In genomic region chr7:24253779-24254615, GRCm38 (mm10) we compare ENCODE assay signal across 8 mouse cellular contexts. TPM values are rescaled to one million over a fixed set of nuclear protein-coding genes. Genes with fewer than 3 reads are reported as not detected.
A peak's percentile ranks its signal among the peaks of the same experiment; 100 is the strongest.
DNase-seq lines count a peak whose midpoint lies in the region; ATAC-seq lines count a peak whose summit lies in the region.

No protein-coding gene starts in this region.

- no peak overlapping the region for H3K27ac ChIP-seq in neural tube, embryonic 11.5 days (ENCODE audit: low read depth, low read length)
- no peak overlapping the region for H3K27ac ChIP-seq in liver, embryonic 13.5 days

- H3K9me3 ChIP-seq in neural tube, embryonic 11.5 days (ENCODE audit: control insufficient read depth, low read length) = no peaks in the 10 kb centered on the region
- no peaks in the 10 kb centered on the region for H3K9me3 ChIP-seq in liver, embryonic 13.5 days (replicated peaks)

- no peaks in the 10 kb centered on the region for H3K27me3 ChIP-seq in neural tube, embryonic 11.5 days (ENCODE audit: control insufficient read depth, insufficient read depth, low read length)
- no peaks in the 10 kb centered on the region for H3K27me3 ChIP-seq in liver, embryonic 13.5 days

- H3K4me3 ChIP-seq in neural tube, embryonic 11.5 days (ENCODE audit: low read depth, low read length) = peak overlapping the region; percentile 36; the same call in 1 of the 2 replicates
- peak overlapping the region; percentile 56 for H3K4me3 ChIP-seq in liver, embryonic 13.5 days (replicated peaks)

- 60% methylated on average over 9 of the region's 9 CpGs for WGBS in neural tube, embryonic 11.5 days
- 54% methylated on average over 9 of the region's 9 CpGs for WGBS in liver, embryonic 13.5 days (ENCODE audit: insufficient replicate concordance)

- no peak overlapping the region for H3K9ac ChIP-seq in neural tube, embryonic 11.5 days (ENCODE audit: low read length)
- H3K9ac ChIP-seq in liver, embryonic 13.5 days = no peak overlapping the region

- no peaks in the 10 kb centered on the region for H3K4me1 ChIP-seq in neural tube, embryonic 11.5 days (ENCODE audit: control insufficient read depth, insufficient read depth, low read length)
- H3K4me1 ChIP-seq in liver, embryonic 13.5 days (replicated peaks) = peaks cover 6% of the 10 kb centered on the region

- intact Hi-C loops in left cerebral cortex, postnatal 4 days (cut with DNase I) = no loop called here

- H3K4me2 ChIP-seq in neural tube, embryonic 11.5 days (ENCODE audit: low read depth) = peak overlapping the region; percentile 54
- H3K4me2 ChIP-seq in liver, embryonic 13.5 days = peak overlapping the region; percentile 63

- ATAC-seq in frontal cortex, adult (ENCODE audit: low TSS enrichment) = peak; percentile 62
- ATAC-seq in neural tube, embryonic 11.5 days (ENCODE audit: insufficient read depth, low FRiP score, low TSS enrichment) = peak; percentile 63; the same call in 1 of the 2 replicates
- ATAC-seq in liver, embryonic 13.5 days (ENCODE audit: low read depth) = peak; percentile 43; the same call in 1 of the 2 replicates

- no peak for DNase-seq in frontal cortex, postnatal 25 days (ENCODE audit: low spot score in 2 of 2)
- DNase-seq in neural tube, embryonic 11.5 days (ENCODE audit: low spot score) = no peak
- no peak for DNase-seq in neural tube, embryonic 10.5 days (ENCODE audit: extremely low spot score, low spot score)
- DNase-seq in liver, embryonic 13.5 days = no peak
- DNase-seq in urinary bladder, postnatal 25 days (ENCODE audit: low spot score) = no peak
- DNase-seq in urinary bladder, postnatal 14 days (ENCODE audit: low spot score) = no peak
- DNase-seq in left cerebral cortex, postnatal 4 days = no peak

- H3K36me3 ChIP-seq in neural tube, embryonic 11.5 days (ENCODE audit: control insufficient read depth, insufficient read depth, low read length) = no peaks in the 10 kb centered on the region
- H3K36me3 ChIP-seq in liver, embryonic 13.5 days = no peaks in the 10 kb centered on the region

RNA-seq across cellular contexts. Expression of gene Zfp108, which starts 0.6 kb away (rescaled TPM):
- 3.4 and 3.7 TPM in 2 replicates for polyA plus RNA-seq in neural tube, embryonic 11.5 days (2014; fragmentation: Nextera tagmentation; extraction: Ambion mirVana)
- polyA plus RNA-seq in liver, embryonic 13.5 days (2015; fragmentation: Nextera tagmentation; extraction: Ambion mirVana) = 0.40 and 0.49 TPM in 2 replicates
- 1 to 10 TPM; 6.4 to 7.3 TPM for total RNA-seq in left cerebral cortex, postnatal 4 days (2021)

RNA-seq across cellular contexts. Expression of gene Zfp93, which starts 16.2 kb away (rescaled TPM):
- 8.1 and 9.2 TPM in 2 replicates for polyA plus RNA-seq in neural tube, embryonic 11.5 days (2014; fragmentation: Nextera tagmentation; extraction: Ambion mirVana)
- polyA plus RNA-seq in liver, embryonic 13.5 days (2015; fragmentation: Nextera tagmentation; extraction: Ambion mirVana) = 0.97 and 1.2 TPM in 2 replicates
- 1 to 10 TPM; 8.3 TPM for total RNA-seq in left cerebral cortex, postnatal 4 days (2021)

RNA-seq across cellular contexts. Expression of gene Zfp109, which starts 16.6 kb away (rescaled TPM):
- 4.8 and 5.5 TPM in 2 replicates for polyA plus RNA-seq in neural tube, embryonic 11.5 days (2014; fragmentation: Nextera tagmentation; extraction: Ambion mirVana)
- 1.3 and 2.3 TPM in 2 replicates for polyA plus RNA-seq in liver, embryonic 13.5 days (2015; fragmentation: Nextera tagmentation; extraction: Ambion mirVana)
- total RNA-seq in left cerebral cortex, postnatal 4 days (2021) = 1 to 10 TPM; 6.1 to 6.3 TPM

RNA-seq across cellular contexts. Expression of gene Zfp111, which starts 42.8 kb away (rescaled TPM):
- polyA plus RNA-seq in neural tube, embryonic 11.5 days (2014; fragmentation: Nextera tagmentation; extraction: Ambion mirVana) = 11.1 and 12.4 TPM in 2 replicates
- 1.4 and 2.5 TPM in 2 replicates for polyA plus RNA-seq in liver, embryonic 13.5 days (2015; fragmentation: Nextera tagmentation; extraction: Ambion mirVana)
- total RNA-seq in left cerebral cortex, postnatal 4 days (2021) = 10 to 100 TPM; 10.1 to 12.0 TPM

RNA-seq across cellular contexts. Expression of gene Zfp61, which starts 47.0 kb away (rescaled TPM):
- polyA plus RNA-seq in neural tube, embryonic 11.5 days (2014; fragmentation: Nextera tagmentation; extraction: Ambion mirVana) = 34.4 and 40.9 TPM in 2 replicates
- 3.4 and 5.1 TPM in 2 replicates for polyA plus RNA-seq in liver, embryonic 13.5 days (2015; fragmentation: Nextera tagmentation; extraction: Ambion mirVana)
- total RNA-seq in left cerebral cortex, postnatal 4 days (2021) = 10 to 100 TPM; 26.4 to 28.8 TPM
